Mouse (Mus musculus): Measurements from ENCODE around the gene Map1s. TPM values are rescaled to one million over a fixed set of nuclear protein-coding genes. Genes with fewer than 3 reads are reported as not detected.

The Map1s gene
- polyA plus RNA-seq (2015; fragmentation: Nextera tagmentation; extraction: Ambion mirVana) = 15.2 and 15.6 TPM in 2 replicates

- TF ChIP-seq CTCF (IDR thresholded peaks at IDR 0.05; ENCODE audit: low read depth) (0 out of 2 replicates have a peak, but pooled peaks have one; percentile 7), EP300 (optimal IDR thresholded peaks at IDR 0.05) (no peak)
- Histone ChIP-seq H3K27ac (replicated peaks) (peak within 1 kb of the TSS; percentile 77), H3K4me2 (replicated peaks; ENCODE audit: low read depth) (peak within 1 kb of the TSS; percentile 86), H3K36me3 (ENCODE audit: control insufficient read depth, insufficient read depth, low read length) (no peaks in the 10 kb centered on the region), H3K9ac (ENCODE audit: low read length) (peak within 1 kb of the TSS; percentile 74), H3K9me3 (ENCODE audit: control insufficient read depth, low read length) (no peaks in the 10 kb centered on the region), H3K27me3 (ENCODE audit: control insufficient read depth, insufficient read depth, low read length) (no peaks in the 10 kb centered on the region), H3K4me1 (replicated peaks; ENCODE audit: control insufficient read depth, insufficient read depth) (no peaks in the 10 kb centered on the region), H3K4me3 (ENCODE audit: low read depth, low read length) (peak within 1 kb of the TSS; percentile 76)
- under 1% methylated on average over 77 of the region's 86 CpGs for WGBS
- DNase-seq (ENCODE audit: low spot score) = peak; percentile 75
- ATAC-seq (ENCODE audit: low FRiP score, low TSS enrichment) = peak; percentile 80
Observed at GRCm38 (mm10) chr8:70905831-70906736, at the start of gene Map1s. Gene Map1s (plus strand): TSS chr8:70905932.

GRCm38 (mm10) chr8:70856028-70856427 lies 49.7 kb upstream of the Map1s start:
- no peak overlapping the region for H3K4me3 ChIP-seq (ENCODE audit: low read depth, low read length)
- 71% methylated on average over 5 of the region's 5 CpGs for WGBS
- no peak overlapping the region for H3K27ac ChIP-seq (replicated peaks)
- DNase-seq (ENCODE audit: low spot score) (no peak), ATAC-seq (ENCODE audit: low FRiP score, low TSS enrichment) (no peak)
- no peaks in the 10 kb centered on the region for H3K27me3 ChIP-seq (ENCODE audit: control insufficient read depth, insufficient read depth, low read length)
- H3K9ac ChIP-seq (ENCODE audit: low read length) = no peak overlapping the region
- H3K9me3 ChIP-seq (ENCODE audit: control insufficient read depth, low read length) = no peaks in the 10 kb centered on the region
- peaks cover 4% of the 10 kb centered on the region; the same call in 1 of the 2 replicates for H3K4me1 ChIP-seq (replicated peaks; ENCODE audit: control insufficient read depth, insufficient read depth)
- TF ChIP-seq EP300 (optimal IDR thresholded peaks at IDR 0.05) (no peak), CTCF (IDR thresholded peaks at IDR 0.05; ENCODE audit: low read depth) (no peak)
- H3K36me3 ChIP-seq (ENCODE audit: control insufficient read depth, insufficient read depth, low read length) = no peaks in the 10 kb centered on the region
- H3K4me2 ChIP-seq (replicated peaks; ENCODE audit: low read depth) = no peak overlapping the region

- Histone ChIP-seq H3K36me3 (ENCODE audit: control insufficient read depth, insufficient read depth, low read length) (no peaks in the 10 kb centered on the region), H3K9me3 (ENCODE audit: control insufficient read depth, low read length) (no peaks in the 10 kb centered on the region), H3K9ac (ENCODE audit: low read length) (peak overlapping the region; percentile 59), H3K4me3 (ENCODE audit: low read depth, low read length) (peak overlapping the region; percentile 46), H3K27ac (replicated peaks) (no peak overlapping the region), H3K4me2 (replicated peaks; ENCODE audit: low read depth) (peak overlapping the region; percentile 80), H3K27me3 (ENCODE audit: control insufficient read depth, insufficient read depth, low read length) (no peaks in the 10 kb centered on the region), H3K4me1 (replicated peaks; ENCODE audit: control insufficient read depth, insufficient read depth) (peaks cover 4% of the 10 kb centered on the region; the same call in 1 of the 2 replicates)
- no peak for TF ChIP-seq CTCF (IDR thresholded peaks at IDR 0.05; ENCODE audit: low read depth)
- TF ChIP-seq EP300 (optimal IDR thresholded peaks at IDR 0.05) = no peak
- ATAC-seq (ENCODE audit: low FRiP score, low TSS enrichment) (peak; percentile 65), DNase-seq (ENCODE audit: low spot score) (peak; percentile 69)
- WGBS = 8% methylated on average over 24 of the region's 33 CpGs
Observed at GRCm38 (mm10) chr8:70856541-70857197, 49.1 kb upstream of the Map1s start.

- TF ChIP-seq CTCF (IDR thresholded peaks at IDR 0.05; ENCODE audit: low read depth) (no peak), EP300 (optimal IDR thresholded peaks at IDR 0.05) (no peak)
- ATAC-seq (ENCODE audit: low FRiP score, low TSS enrichment) = no peak
- 25% methylated on average over 4 of the region's 4 CpGs for WGBS
- Histone ChIP-seq H3K9me3 (ENCODE audit: control insufficient read depth, low read length) (no peaks in the 10 kb centered on the region), H3K36me3 (ENCODE audit: control insufficient read depth, insufficient read depth, low read length) (no peaks in the 10 kb centered on the region), H3K4me3 (ENCODE audit: low read depth, low read length) (no peak overlapping the region), H3K27me3 (ENCODE audit: control insufficient read depth, insufficient read depth, low read length) (no peaks in the 10 kb centered on the region), H3K4me2 (replicated peaks; ENCODE audit: low read depth) (no peak overlapping the region), H3K4me1 (replicated peaks; ENCODE audit: control insufficient read depth, insufficient read depth) (peaks cover 4% of the 10 kb centered on the region; the same call in 1 of the 2 replicates), H3K27ac (replicated peaks) (no peak overlapping the region), H3K9ac (ENCODE audit: low read length) (0 out of 2 replicates have a peak overlapping the region, but pooled peaks have one; percentile 13)
- no peak for DNase-seq (ENCODE audit: low spot score)
Observed at GRCm38 (mm10) chr8:70857516-70857915, 48.2 kb upstream of the Map1s start.

DNA sequence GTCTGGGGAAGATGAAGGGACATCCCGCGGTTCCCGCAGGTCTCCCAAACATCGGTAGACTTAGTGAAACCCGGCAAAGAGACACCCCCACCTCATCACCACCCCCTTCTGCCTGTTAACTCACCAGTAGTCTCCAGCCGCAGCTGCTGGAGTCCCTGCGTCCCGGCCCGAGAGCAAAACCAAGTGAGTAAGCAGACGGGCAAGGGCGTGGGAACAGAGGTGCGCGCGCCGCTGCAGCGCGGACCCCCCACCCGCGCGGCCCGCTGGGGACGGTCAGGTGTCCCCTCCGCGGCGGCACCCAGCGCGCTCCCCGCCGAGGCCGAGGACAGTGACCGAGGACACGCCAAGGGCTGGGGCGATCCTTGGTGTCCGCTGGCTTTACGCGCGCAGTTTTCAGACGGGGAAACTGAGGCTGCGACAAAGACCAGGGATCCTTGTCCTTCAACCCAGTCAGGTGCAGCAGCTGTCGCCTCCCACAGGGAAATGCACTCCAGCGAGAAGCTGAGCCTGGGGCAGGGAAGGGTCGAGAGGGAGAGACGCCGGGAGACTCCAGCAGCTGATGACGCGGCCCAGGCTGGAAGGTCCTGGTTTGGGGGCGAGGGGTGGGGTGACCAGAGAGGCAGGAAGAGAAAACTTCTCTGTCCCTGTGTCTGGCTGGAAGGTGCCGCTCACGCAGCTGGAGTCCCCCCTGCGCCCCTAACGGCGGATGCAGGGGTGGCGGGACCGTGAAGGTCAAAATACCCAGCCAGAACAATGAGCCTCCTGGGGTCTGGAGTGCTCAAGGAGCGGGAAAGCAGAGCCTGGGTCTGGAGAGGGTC lies 42.7 kb upstream of the Map1s start, which contains the start of gene Kcnn1:
TSS of gene Kcnn1 (minus strand) at position 435 of the 818 bp plus-strand sequence.
- Histone ChIP-seq H3K27ac (replicated peaks) (no peak within 1 kb of the TSS), H3K9ac (ENCODE audit: low read length) (peak within 1 kb of the TSS; percentile 31; the same call in 1 of the 2 replicates), H3K36me3 (ENCODE audit: control insufficient read depth, insufficient read depth, low read length) (0 out of 2 replicates have a peak, but pooled peaks cover 2% of the 10 kb centered on the region), H3K27me3 (ENCODE audit: control insufficient read depth, insufficient read depth, low read length) (peaks cover 8% of the 10 kb centered on the region; the same call in 1 of the 2 replicates), H3K4me2 (replicated peaks; ENCODE audit: low read depth) (peak within 1 kb of the TSS; percentile 66), H3K4me3 (ENCODE audit: low read depth, low read length) (peak within 1 kb of the TSS; percentile 39), H3K4me1 (replicated peaks; ENCODE audit: control insufficient read depth, insufficient read depth) (peaks cover 8% of the 10 kb centered on the region), H3K9me3 (ENCODE audit: control insufficient read depth, low read length) (no peaks in the 10 kb centered on the region)
- peak; percentile 47 for TF ChIP-seq CTCF (IDR thresholded peaks at IDR 0.05; ENCODE audit: low read depth)
- TF ChIP-seq EP300 (optimal IDR thresholded peaks at IDR 0.05) = no peak
- DNase-seq (ENCODE audit: low spot score) = peak; percentile 33
- 3% methylated on average over 54 of the region's 55 CpGs for WGBS
- ATAC-seq (ENCODE audit: low FRiP score, low TSS enrichment) = no peak

Measured in stomach, postnatal 0 days (tissue).